ENCODE assay signal across 8 mouse cellular contexts in the genomic region with DNA sequence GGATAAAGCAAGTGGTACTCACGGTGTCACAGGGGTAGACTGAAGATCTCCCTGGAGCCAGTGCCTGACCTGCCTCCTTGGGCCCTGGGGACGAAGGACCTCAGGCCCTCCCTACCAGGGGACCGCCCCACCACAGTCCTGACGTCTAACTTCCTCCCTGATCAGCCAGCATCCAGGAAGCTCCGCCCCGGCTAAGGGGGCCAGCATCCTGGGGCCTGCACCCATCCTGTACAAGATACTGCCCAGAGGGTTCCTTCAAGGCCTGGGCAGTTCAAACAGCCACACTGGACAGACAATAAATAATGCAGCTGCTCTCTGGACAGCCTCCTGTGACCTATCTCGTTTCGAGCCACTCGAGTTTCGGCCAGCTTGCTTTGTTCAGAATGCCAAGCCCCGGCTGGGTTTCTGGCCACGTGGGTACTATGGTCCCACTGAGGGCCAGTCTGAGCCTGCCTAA.
DNase-seq lines count a peak whose midpoint lies in the region; ATAC-seq and TF ChIP-seq lines count a peak whose summit lies in the region.

No protein-coding gene starts in this region.

- no peaks in the 10 kb centered on the region for H3K4me1 ChIP-seq in forebrain, postnatal 0 days (ENCODE audit: insufficient read depth)
- H3K4me1 ChIP-seq in forebrain, embryonic 11.5 days (replicated peaks; ENCODE audit: control insufficient read depth, insufficient read depth, low read length): no peaks in the 10 kb centered on the region
- H3K4me1 ChIP-seq in limb, embryonic 12.5 days (replicated peaks): peaks cover 6% of the 10 kb centered on the region
- H3K4me1 ChIP-seq in forebrain, embryonic 15.5 days: no peaks in the 10 kb centered on the region
- H3K4me1 ChIP-seq in midbrain, embryonic 11.5 days (ENCODE audit: control insufficient read depth, insufficient read depth, low read length): 0 out of 2 replicates have a peak, but pooled peaks cover 4% of the 10 kb centered on the region

- no peaks in the 10 kb centered on the region for H3K27me3 ChIP-seq in forebrain, postnatal 0 days (ENCODE audit: insufficient read depth, low read length)
- no peaks in the 10 kb centered on the region for H3K27me3 ChIP-seq in forebrain, embryonic 11.5 days (ENCODE audit: control insufficient read depth, insufficient read depth, low read length)
- no peaks in the 10 kb centered on the region for H3K27me3 ChIP-seq in limb, embryonic 12.5 days
- no peaks in the 10 kb centered on the region for H3K27me3 ChIP-seq in forebrain, embryonic 15.5 days
- no peaks in the 10 kb centered on the region for H3K27me3 ChIP-seq in midbrain, embryonic 11.5 days (ENCODE audit: control insufficient read depth, insufficient read depth, low read length)

- no peak overlapping the region for H3K9ac ChIP-seq in forebrain, postnatal 0 days
- no peak overlapping the region for H3K9ac ChIP-seq in forebrain, embryonic 11.5 days (ENCODE audit: low read length)
- no peak overlapping the region for H3K9ac ChIP-seq in limb, embryonic 12.5 days (replicated peaks)
- no peak overlapping the region for H3K9ac ChIP-seq in forebrain, embryonic 15.5 days (replicated peaks)
- H3K9ac ChIP-seq in midbrain, embryonic 11.5 days (ENCODE audit: low read length): no peak overlapping the region

- ATAC-seq in forebrain, postnatal 0 days: peak; percentile 25; the same call in 1 of the 2 replicates
- no peak for ATAC-seq in forebrain, embryonic 11.5 days (replicated peaks; ENCODE audit: low FRiP score)
- ATAC-seq in limb, embryonic 12.5 days (ENCODE audit: insufficient number of reproducible peaks, insufficient read depth, low FRiP score, low TSS enrichment, low read depth): 0 out of 2 replicates have a peak, but pooled peaks have one; percentile 13
- peak; percentile 66 for ATAC-seq in neutrophil, adult 5-6 weeks (ENCODE audit: extremely low read depth, insufficient number of reproducible peaks, low FRiP score, poor library complexity, severe bottlenecking)
- no peak for ATAC-seq in forebrain, embryonic 15.5 days (replicated peaks)
- no peak for ATAC-seq in midbrain, embryonic 11.5 days (ENCODE audit: low FRiP score)

- no peak overlapping the region for H3K4me2 ChIP-seq in forebrain, postnatal 0 days (ENCODE audit: low read depth)
- H3K4me2 ChIP-seq in forebrain, embryonic 11.5 days (ENCODE audit: low read depth, low read length, severe bottlenecking): no peak overlapping the region
- H3K4me2 ChIP-seq in limb, embryonic 12.5 days: no peak overlapping the region
- H3K4me2 ChIP-seq in forebrain, embryonic 15.5 days (replicated peaks): no peak overlapping the region
- H3K4me2 ChIP-seq in midbrain, embryonic 11.5 days: no peak overlapping the region

- H3K4me3 ChIP-seq in forebrain, postnatal 0 days (ENCODE audit: low read depth, low read length): no peak overlapping the region
- H3K4me3 ChIP-seq in forebrain, embryonic 11.5 days (ENCODE audit: low read depth, low read length): no peak overlapping the region
- no peak overlapping the region for H3K4me3 ChIP-seq in limb, embryonic 12.5 days (replicated peaks)
- no peak overlapping the region for H3K4me3 ChIP-seq in forebrain, embryonic 15.5 days
- no peak overlapping the region for H3K4me3 ChIP-seq in midbrain, embryonic 11.5 days (ENCODE audit: low read depth, low read length)

- 73% methylated on average over 12 of the region's 12 CpGs for WGBS in forebrain, postnatal 0 days
- 75% methylated on average over 12 of the region's 12 CpGs for WGBS in forebrain, embryonic 11.5 days
- WGBS in limb, embryonic 12.5 days: 64% methylated on average over 12 of the region's 12 CpGs
- 80% methylated on average over 12 of the region's 12 CpGs for WGBS in forebrain, embryonic 15.5 days
- 75% methylated on average over 12 of the region's 12 CpGs for WGBS in midbrain, embryonic 11.5 days

- H3K36me3 ChIP-seq in forebrain, postnatal 0 days (ENCODE audit: insufficient read depth): no peaks in the 10 kb centered on the region
- H3K36me3 ChIP-seq in forebrain, embryonic 11.5 days (ENCODE audit: control insufficient read depth, insufficient read depth, low read length): no peaks in the 10 kb centered on the region
- no peaks in the 10 kb centered on the region for H3K36me3 ChIP-seq in limb, embryonic 12.5 days
- H3K36me3 ChIP-seq in forebrain, embryonic 15.5 days: no peaks in the 10 kb centered on the region
- H3K36me3 ChIP-seq in midbrain, embryonic 11.5 days (ENCODE audit: control insufficient read depth, insufficient read depth, low read length): no peaks in the 10 kb centered on the region; the same call in 1 of the 2 replicates

- H3K27ac ChIP-seq in forebrain, postnatal 0 days (ENCODE audit: low read depth, low read length): no peak overlapping the region
- H3K27ac ChIP-seq in forebrain, embryonic 11.5 days (ENCODE audit: low read depth, low read length): no peak overlapping the region
- H3K27ac ChIP-seq in limb, embryonic 12.5 days: no peak overlapping the region
- no peak overlapping the region for H3K27ac ChIP-seq in forebrain, embryonic 15.5 days (replicated peaks)
- no peak overlapping the region for H3K27ac ChIP-seq in midbrain, embryonic 11.5 days (ENCODE audit: low read depth, low read length)

- TF ChIP-seq CTCF in forebrain, postnatal 0 days (IDR thresholded peaks at IDR 0.05; ENCODE audit: low read depth): no peak

- no peaks in the 10 kb centered on the region for H3K9me3 ChIP-seq in forebrain, postnatal 0 days (ENCODE audit: low read length)
- H3K9me3 ChIP-seq in forebrain, embryonic 11.5 days (ENCODE audit: control insufficient read depth, low read length): no peaks in the 10 kb centered on the region
- no peaks in the 10 kb centered on the region for H3K9me3 ChIP-seq in limb, embryonic 12.5 days
- H3K9me3 ChIP-seq in forebrain, embryonic 15.5 days: no peaks in the 10 kb centered on the region
- H3K9me3 ChIP-seq in midbrain, embryonic 11.5 days (ENCODE audit: control insufficient read depth, low read length): no peaks in the 10 kb centered on the region

- DNase-seq in forebrain, postnatal 0 days: no peak
- DNase-seq in forebrain, embryonic 11.5 days (ENCODE audit: low spot score): no peak
- DNase-seq in brain, adult 2 months (ENCODE audit: low read depth, low spot score): peak; percentile 65
- DNase-seq in MN1 (ENCODE audit: low spot score): no peak
- DNase-seq in midbrain, embryonic 11.5 days (ENCODE audit: low spot score, missing footprints): no peak

Comparison
In these comparisons a context has a peak if more than half of its experiments do, and no peak if none do; other contexts are left out.
1. ATAC-seq: peak in forebrain, postnatal 0 days (single experiment), limb, embryonic 12.5 days (single experiment) and neutrophil, adult 5-6 weeks (single experiment); none in forebrain, embryonic 11.5 days (single experiment), forebrain, embryonic 15.5 days (single experiment) and midbrain, embryonic 11.5 days (single experiment).